Mouse (Mus musculus): ENCODE data around the gene Lztr1. TPM values are rescaled to one million over a fixed set of nuclear protein-coding genes. Genes with fewer than 3 reads are reported as not detected.
A peak's percentile ranks its signal among the peaks of the same experiment; 100 is the strongest.
"Not testable (repeated sequence)": the region's sequence is repeated elsewhere in the genome, so short reads cannot be mapped to it uniquely, and the experiment has no call there.

The Lztr1 gene
- polyA plus RNA-seq, 1 experiment from 2014 or later, result 102 TPM

DNA sequence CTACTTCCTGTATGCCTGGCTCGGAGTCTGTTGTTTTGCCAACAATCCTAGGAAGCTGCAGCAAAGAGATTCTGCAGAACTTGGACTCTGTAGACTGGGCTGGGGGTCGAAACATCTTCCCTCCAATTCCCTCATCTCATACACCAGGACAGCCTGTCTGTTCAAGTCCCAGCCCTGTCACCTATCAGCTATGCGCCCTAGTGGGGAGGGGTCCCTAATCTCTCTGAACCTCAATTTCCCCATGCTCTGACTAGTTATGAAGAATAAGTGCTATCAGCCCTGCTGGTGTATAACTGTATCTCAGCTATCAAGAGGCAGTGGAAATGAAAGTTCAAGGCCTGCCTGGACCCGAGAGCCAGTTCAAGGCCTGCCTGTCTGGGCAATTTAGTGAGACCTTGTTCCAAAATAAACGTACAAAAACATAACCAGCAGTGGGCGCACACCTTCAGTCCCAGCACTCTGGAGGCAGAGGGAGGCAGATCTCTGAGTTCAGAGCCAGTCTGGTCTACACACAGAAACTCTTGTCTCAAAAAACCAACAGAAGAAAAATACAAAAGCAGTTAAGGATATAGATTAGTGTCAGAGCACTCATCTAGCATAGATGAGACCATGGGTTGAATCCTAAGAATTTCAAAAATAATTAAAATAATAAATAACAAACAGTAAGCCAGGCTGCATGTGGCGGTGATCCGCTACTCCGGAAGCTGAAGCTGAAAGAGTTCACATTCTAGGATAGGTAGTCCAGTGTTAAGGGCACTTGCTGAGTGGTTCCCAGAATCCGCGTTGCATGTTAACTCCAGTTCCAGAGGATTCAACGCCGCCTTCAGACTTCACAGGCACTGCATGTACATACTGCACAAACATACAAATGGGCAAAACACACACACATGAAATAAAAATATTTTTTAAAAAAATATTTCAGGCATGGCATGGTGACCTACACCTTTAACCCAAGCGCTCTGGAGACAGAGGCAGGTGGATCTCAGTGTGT lies 19.7 kb upstream of the Lztr1 start:
- peak; percentile 34; the same call in 1 of the 2 replicates for ATAC-seq
- no peaks in the 10 kb centered on the region for H3K9me3 ChIP-seq (replicated peaks)
- WGBS, result 47% methylated on average over 14 of the region's 14 CpGs
- H3K9ac ChIP-seq, result peak overlapping the region; percentile 63
- H3K4me1 ChIP-seq, result peaks cover 16% of the 10 kb centered on the region
- peaks cover 39% of the 10 kb centered on the region for H3K36me3 ChIP-seq (ENCODE audit: poor library complexity, severe bottlenecking)
- peak overlapping the region; percentile 45 for H3K4me3 ChIP-seq
- peak overlapping the region; percentile 86 for H3K4me2 ChIP-seq
- H3K27me3 ChIP-seq, result peaks cover 17% of the 10 kb centered on the region; the same call in 1 of the 2 replicates
- H3K27ac ChIP-seq, result no peak overlapping the region

DNA sequence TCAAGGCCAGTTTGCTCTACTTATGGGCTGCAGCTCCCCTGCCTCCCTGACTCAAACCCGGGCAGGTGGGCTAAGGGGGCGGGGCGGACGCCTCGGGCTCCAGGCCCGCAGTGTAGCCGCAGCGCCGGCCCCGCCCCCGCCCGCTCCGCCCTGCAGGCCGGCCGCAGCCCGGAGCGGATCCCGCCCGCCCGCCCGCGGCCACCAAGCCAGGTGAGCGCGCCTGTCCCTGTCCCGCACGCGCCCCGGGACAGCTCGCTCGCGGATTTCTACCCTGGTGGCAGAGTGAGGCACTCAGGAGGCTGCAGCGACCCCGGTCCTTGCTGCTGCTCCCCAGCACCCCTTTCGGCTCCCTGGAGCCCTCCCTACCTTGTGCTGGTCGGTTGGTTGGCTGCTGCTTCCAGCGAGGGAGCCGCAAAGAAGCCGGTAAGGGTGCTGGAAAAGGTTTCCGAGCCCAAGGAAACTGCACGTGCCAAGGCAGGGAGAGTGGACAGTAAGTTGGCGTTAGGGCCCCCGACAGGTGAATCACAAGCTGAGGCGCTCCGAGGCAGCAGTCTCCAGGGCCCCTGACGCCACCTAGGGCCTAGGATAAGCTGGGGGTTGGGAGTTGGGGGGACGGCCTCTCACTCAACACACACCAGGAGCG lies 18.9 kb upstream of the Lztr1 start, which contains the start of gene Aifm3:
TSS of gene Aifm3 (plus strand) at position 143 of the 643 bp plus-strand sequence.
- peak; percentile 83 for ATAC-seq
- Histone ChIP-seq H3K9ac (peak within 1 kb of the TSS; percentile 63), H3K9me3 (replicated peaks) (no peaks in the 10 kb centered on the region), H3K36me3 (ENCODE audit: poor library complexity, severe bottlenecking) (peaks cover 30% of the 10 kb centered on the region), H3K4me3 (peak within 1 kb of the TSS; percentile 45), H3K27me3 (peaks cover 17% of the 10 kb centered on the region; the same call in 1 of the 2 replicates), H3K4me2 (peak within 1 kb of the TSS; percentile 86), H3K27ac (no peak within 1 kb of the TSS), H3K4me1 (peaks cover 16% of the 10 kb centered on the region)
- 0% methylated on average over 32 of the region's 47 CpGs for WGBS

- Histone ChIP-seq H3K4me2 (no peak overlapping the region), H3K9ac (no peak overlapping the region), H3K27ac (no peak overlapping the region), H3K9me3 (replicated peaks) (no peaks in the 10 kb centered on the region), H3K27me3 (peaks cover 17% of the 10 kb centered on the region; the same call in 1 of the 2 replicates), H3K4me1 (peaks cover 15% of the 10 kb centered on the region), H3K4me3 (no peak overlapping the region), H3K36me3 (ENCODE audit: poor library complexity, severe bottlenecking) (peaks cover 15% of the 10 kb centered on the region)
- 88% methylated on average over 5 of the region's 5 CpGs for WGBS
- ATAC-seq, result no peak
These were observed 17.3 kb upstream of the Lztr1 start for GRCm38 (mm10) chr16:17491154-17491553.

DNA sequence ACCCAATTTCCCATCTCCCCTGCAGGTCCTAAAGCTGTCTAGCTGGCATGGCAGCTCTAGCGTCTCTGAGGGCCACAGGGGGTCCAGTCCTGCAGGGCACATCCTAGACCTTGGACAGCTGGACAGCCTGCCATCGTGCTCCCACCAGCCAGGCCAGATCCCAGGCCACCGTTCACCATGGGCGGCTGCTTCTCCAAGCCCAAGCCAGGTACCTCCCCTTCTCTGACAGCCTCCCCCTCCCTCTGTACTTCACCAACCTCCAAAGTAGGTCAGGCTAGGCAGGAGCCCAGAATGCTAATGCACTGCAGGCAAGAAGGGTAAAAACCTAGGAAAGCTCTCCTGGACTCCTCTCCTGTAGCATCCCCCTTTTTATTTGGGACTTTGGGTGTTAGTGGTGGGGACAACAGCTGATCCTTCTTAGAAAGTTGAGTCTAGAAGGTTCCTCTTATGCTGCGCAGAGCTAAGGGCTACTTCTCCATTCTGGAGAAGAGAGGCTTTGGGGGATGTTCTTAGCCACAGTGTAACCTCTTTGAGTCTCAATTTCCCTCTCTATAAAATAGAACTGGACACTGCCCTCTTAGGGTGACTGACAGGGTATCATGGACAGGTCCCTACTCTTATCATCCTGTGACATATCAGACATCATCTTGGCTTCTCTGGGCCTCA lies 16.5 kb upstream of the Lztr1 start:
- H3K9me3 ChIP-seq (replicated peaks), result no peaks in the 10 kb centered on the region
- no peak for ATAC-seq

DNA sequence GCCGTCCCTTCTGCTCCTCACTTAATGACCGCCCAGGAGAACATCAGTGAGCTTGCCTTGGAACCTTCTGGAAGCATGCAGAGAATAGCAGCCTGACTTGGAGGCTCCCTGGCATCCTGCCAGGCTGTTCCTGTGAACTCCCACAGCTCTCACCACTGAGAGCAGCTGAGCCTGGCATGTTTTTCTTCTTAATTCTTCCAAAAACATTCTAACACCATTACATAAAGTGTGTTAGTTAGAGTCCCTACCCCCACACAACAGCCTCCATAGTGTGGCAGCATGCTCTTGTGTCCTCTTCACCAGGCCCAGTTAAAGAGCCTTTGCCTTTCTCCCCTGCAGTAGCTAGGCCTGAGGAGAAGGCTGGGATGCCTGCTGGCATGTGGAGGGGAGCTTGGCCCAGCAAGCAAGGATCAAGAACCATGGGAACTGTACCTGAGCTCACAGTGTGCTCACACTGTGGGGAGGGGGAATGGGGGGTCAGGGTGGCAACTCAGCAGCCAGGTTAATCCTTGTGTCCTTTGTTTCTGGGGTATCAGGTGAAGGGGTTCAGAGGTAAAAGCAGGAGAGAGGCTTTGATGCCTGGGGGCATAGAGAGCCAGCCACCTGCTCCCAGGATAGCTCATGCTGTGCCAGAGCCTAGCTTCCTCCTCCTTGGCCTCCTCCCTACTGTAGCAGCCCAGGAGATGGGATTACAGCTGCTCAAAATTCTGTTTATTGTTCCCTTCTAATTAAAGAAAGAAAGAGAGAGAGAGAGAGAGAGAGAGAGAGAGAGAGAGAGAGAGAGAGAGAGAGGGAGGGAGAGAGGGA lies 11.8 kb upstream of the Lztr1 start:
- 52% methylated on average over 2 of the region's 2 CpGs for WGBS

More for the DNA sequence above, 16.5 kb upstream of the Lztr1 start:
- Histone ChIP-seq H3K27me3 (peaks cover 17% of the 10 kb centered on the region; the same call in 1 of the 2 replicates), H3K27ac (no peak overlapping the region), H3K36me3 (ENCODE audit: poor library complexity, severe bottlenecking) (peaks cover 11% of the 10 kb centered on the region), H3K4me3 (no peak overlapping the region), H3K4me2 (no peak overlapping the region), H3K9ac (no peak overlapping the region), H3K4me1 (peaks cover 20% of the 10 kb centered on the region)
- whole genome bisulfite sequencing, result 70% methylated on average over 5 of the region's 5 CpGs

GRCm38 (mm10) chr16:17499249-17499883 lies 9.1 kb upstream of the Lztr1 start:
- Histone ChIP-seq H3K4me1 (peaks cover 20% of the 10 kb centered on the region), H3K9ac (peak overlapping the region; percentile 12; the same call in 1 of the 2 replicates), H3K9me3 (replicated peaks) (no peaks in the 10 kb centered on the region), H3K27me3 (no peaks in the 10 kb centered on the region), H3K36me3 (ENCODE audit: poor library complexity, severe bottlenecking) (no peaks in the 10 kb centered on the region), H3K4me3 (no peak overlapping the region), H3K27ac (no peak overlapping the region; the same call in 1 of the 2 replicates), H3K4me2 (peak overlapping the region; percentile 27; the same call in 1 of the 2 replicates)
- ATAC-seq, result peak; percentile 88
- WGBS, result 16% methylated on average over 10 of the region's 10 CpGs

More for the DNA sequence above, 11.8 kb upstream of the Lztr1 start:
- Histone ChIP-seq H3K27me3 (no peaks in the 10 kb centered on the region), H3K4me2 (no peak overlapping the region), H3K4me1 (peaks cover 20% of the 10 kb centered on the region), H3K27ac (peak overlapping the region; percentile 76), H3K4me3 (no peak overlapping the region), H3K9me3 (replicated peaks) (no peaks in the 10 kb centered on the region), H3K36me3 (ENCODE audit: poor library complexity, severe bottlenecking) (no peaks in the 10 kb centered on the region), H3K9ac (no peak overlapping the region)
- peak; percentile 63 for ATAC-seq

GRCm38 (mm10) chr16:17502681-17503080 lies 5.8 kb upstream of the Lztr1 start:
- 91% methylated on average over 4 of the region's 4 CpGs for WGBS
- Histone ChIP-seq H3K36me3 (ENCODE audit: poor library complexity, severe bottlenecking) (no peaks in the 10 kb centered on the region), H3K27me3 (0 out of 2 replicates have a peak, but pooled peaks cover 3% of the 10 kb centered on the region), H3K27ac (no peak overlapping the region), H3K9ac (no peak overlapping the region), H3K4me2 (no peak overlapping the region), H3K9me3 (replicated peaks) (no peaks in the 10 kb centered on the region), H3K4me3 (no peak overlapping the region), H3K4me1 (peaks cover 11% of the 10 kb centered on the region)
- ATAC-seq, result no peak

- Histone ChIP-seq H3K4me2 (no peak overlapping the region), H3K36me3 (ENCODE audit: poor library complexity, severe bottlenecking) (peaks cover 8% of the 10 kb centered on the region), H3K4me3 (no peak overlapping the region), H3K9me3 (replicated peaks) (no peaks in the 10 kb centered on the region), H3K9ac (no peak overlapping the region), H3K4me1 (peaks cover 18% of the 10 kb centered on the region), H3K27me3 (0 out of 2 replicates have a peak, but pooled peaks cover 3% of the 10 kb centered on the region), H3K27ac (no peak overlapping the region)
- WGBS, result 81% methylated on average over 5 of the region's 5 CpGs
- no peak for ATAC-seq
These were observed 1.4 kb upstream of the Lztr1 start for GRCm38 (mm10) chr16:17507018-17507552.

DNA sequence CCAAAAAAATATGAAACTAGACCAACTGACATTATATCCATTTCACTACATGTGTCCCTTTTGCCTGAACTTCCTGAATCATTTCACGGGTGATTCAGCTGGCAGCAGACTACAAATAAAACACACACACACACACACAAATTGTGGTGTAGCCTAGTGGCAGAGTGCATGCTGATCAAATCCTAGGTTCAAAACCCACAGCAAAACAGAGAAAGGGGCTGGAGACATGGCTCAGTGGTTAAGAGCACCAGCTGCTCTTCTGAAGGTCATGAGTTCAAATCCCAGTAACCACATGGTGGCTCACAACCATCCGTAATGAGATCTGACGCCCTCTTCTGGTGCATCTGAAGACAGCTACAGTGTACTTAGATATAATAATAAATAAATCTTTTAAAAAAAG lies 457 bp upstream of the Lztr1 start:
- Histone ChIP-seq H3K4me2 (peak overlapping the region; percentile 83), H3K27ac (peak overlapping the region; percentile 83)
- ATAC-seq, result not testable (repeated sequence)

DNA sequence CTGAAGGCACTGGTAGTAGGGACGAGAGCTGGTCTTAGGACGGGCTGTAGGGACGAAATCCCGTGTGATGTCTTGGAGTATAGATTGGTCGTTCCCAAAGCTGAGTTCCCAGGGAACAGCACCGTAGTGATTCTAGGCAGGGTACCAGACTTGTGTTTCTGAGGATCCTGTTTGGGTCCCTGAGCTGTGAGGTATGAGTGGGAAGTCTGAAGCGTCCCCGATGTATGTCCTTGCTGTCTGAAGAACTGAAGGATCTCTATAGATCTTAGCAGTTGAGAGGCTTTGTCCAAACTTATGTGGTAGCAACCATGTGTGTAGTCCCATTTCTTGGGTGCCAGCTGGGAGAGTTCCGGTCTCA lies 731 bp downstream of the Lztr1 start:
- no peaks in the 10 kb centered on the region for H3K9me3 ChIP-seq (replicated peaks)
- H3K4me1 ChIP-seq, result peaks cover 18% of the 10 kb centered on the region
- 0 out of 2 replicates have a peak, but pooled peaks cover 3% of the 10 kb centered on the region for H3K27me3 ChIP-seq
- 9% methylated on average over 9 of the region's 9 CpGs for WGBS
- peak overlapping the region; percentile 31; the same call in 1 of the 2 replicates for H3K27ac ChIP-seq
- peaks cover 29% of the 10 kb centered on the region for H3K36me3 ChIP-seq (ENCODE audit: poor library complexity, severe bottlenecking)
- H3K4me3 ChIP-seq, result peak overlapping the region; percentile 66
- H3K4me2 ChIP-seq, result peak overlapping the region; percentile 83
- no peak; the same call in 1 of the 2 replicates for ATAC-seq
- peak overlapping the region; percentile 85 for H3K9ac ChIP-seq

More for the DNA sequence above, 457 bp upstream of the Lztr1 start:
- H3K9me3 ChIP-seq (replicated peaks); H3K27me3 ChIP-seq: not testable (repeated sequence)
- Histone ChIP-seq H3K36me3 (ENCODE audit: poor library complexity, severe bottlenecking) (peaks cover 17% of the 10 kb centered on the region), H3K9ac (peak overlapping the region; percentile 85), H3K4me1 (peaks cover 18% of the 10 kb centered on the region), H3K4me3 (peak overlapping the region; percentile 66)
- WGBS, result 32% methylated on average over 3 of the region's 3 CpGs

Data from forebrain, embryonic 13.5 days (tissue).